Mouse (Mus musculus) heart, adult 2 months (tissue): ENCODE measurements around the gene Gm20425. TPM values are rescaled to one million over a fixed set of nuclear protein-coding genes. Genes with fewer than 3 reads are reported as not detected.
"Not testable (repeated sequence)": the region's sequence is repeated elsewhere in the genome, so short reads cannot be mapped to it uniquely, and the experiment has no call there.

Experiments used
- DNase-seq, 2 experiments: peaks; one replicate each; pipeline ENCODE4 v3.0.0; 2021
- H3K27ac ChIP-seq: fragments of 200-600 bp; 2 replicates; pipeline ENCODE4 v1.8.1; 2022
- H3K27me3 ChIP-seq: fragments of 200-500 bp; 2 replicates; pipeline ENCODE4 v1.6.1; 2012; ENCODE audit warnings: mild to moderate bottlenecking, low read length, inconsistent platforms, mixed read lengths; ENCODE audit not compliant: control insufficient read depth, insufficient read depth
- H3K36me3 ChIP-seq: fragments of 200-500 bp; 2 replicates; pipeline ENCODE4 v1.6.1; 2012; ENCODE audit warnings: low read length, inconsistent platforms; ENCODE audit not compliant: control insufficient read depth, insufficient read depth
- H3K4me1 ChIP-seq: fragments of 200-500 bp; 2 replicates; pipeline ENCODE4 v1.6.1; 2011; ENCODE audit warnings: low read length; ENCODE audit not compliant: control insufficient read depth, insufficient read depth
- H3K4me3 ChIP-seq: fragments of 200-600 bp; 2 replicates; pipeline ENCODE4 v1.8.1; 2022
- H3K79me2 ChIP-seq: fragments of 200-500 bp; replicated peaks from 2 replicates; pipeline ENCODE4 v1.6.1; 2012; ENCODE audit warnings: mild to moderate bottlenecking, inconsistent platforms, low read length, moderate library complexity, mixed read lengths; ENCODE audit not compliant: control insufficient read depth, insufficient read depth
- H3K9ac ChIP-seq: fragments of 200-500 bp; 2 replicates; pipeline ENCODE4 v1.6.1; 2012; ENCODE audit warnings: low read depth, mild to moderate bottlenecking, control low read depth, inconsistent platforms, low read length, mixed read lengths
- CTCF ChIP-seq: fragments of 200-600 bp; IDR thresholded peaks from 2 replicates; pipeline ENCODE4 v1.8.1; 2022; ENCODE audit warnings: antibody characterized with exemption, mild to moderate bottlenecking, moderate library complexity
- EP300 ChIP-seq: fragments of 200-500 bp; IDR thresholded peaks from 2 replicates; pipeline ENCODE4 v1.6.1; 2011; ENCODE audit warnings: low read depth, low read length, control low read depth; ENCODE audit not compliant: insufficient read depth
- POLR2A ChIP-seq: fragments of 200-500 bp; IDR thresholded peaks from 2 replicates; pipeline ENCODE4 v1.6.1; 2011; ENCODE audit warnings: mild to moderate bottlenecking, low read depth, low read length, control low read depth; ENCODE audit not compliant: insufficient read depth
- WGBS: fragments of 180-500 bp; shearing (Covaris S2); methylation state at CpG from one replicate; pipeline ENCODE4 v1.1.7; 2018; 5-methylcytosine and 5-hydroxymethylcytosine counted together
- intact Hi-C: fragments of 180-260 bp; cut with DNase I; formaldehyde crosslinking; loops from one replicate; pipeline ENCODE4 v1.15.1; 2025
- polyA plus RNA-seq: library from polyadenylated mRNA; depleted of rRNA; stranded (reverse); fragments of >200 nt; gene quantifications from 2 replicates; pipeline ENCODE4 v1.2.3, GENCODE M21; 2012
- total RNA-seq, 2 experiments: library from RNA; stranded (reverse); gene quantifications; 2 replicates each; pipeline ENCODE4 v1.2.3; 2021

Gene Gm20425
- total and polyA plus RNA-seq, 3 experiments, result 5.5 to 7.0 TPM; not detected in 1

- TF ChIP-seq CTCF (no peak), POLR2A (no peak), EP300 (no peak)
- WGBS, result 71% methylated on average over 15 of the region's 15 CpGs
- Histone ChIP-seq H3K4me1 (no peaks in the 10 kb centered on the region), H3K79me2 (no peaks in the 10 kb centered on the region), H3K9ac (no peak overlapping the region), H3K27ac (no peak overlapping the region), H3K4me3 (no peak overlapping the region), H3K27me3 (no peaks in the 10 kb centered on the region), H3K36me3 (no peaks in the 10 kb centered on the region)
- DNase-seq, result no peak
- intact Hi-C loops, result no loop called here
Measured at GRCm38 (mm10) chr9:103163806-103164205, 66.3 kb downstream of the Gm20425 start.

DNA sequence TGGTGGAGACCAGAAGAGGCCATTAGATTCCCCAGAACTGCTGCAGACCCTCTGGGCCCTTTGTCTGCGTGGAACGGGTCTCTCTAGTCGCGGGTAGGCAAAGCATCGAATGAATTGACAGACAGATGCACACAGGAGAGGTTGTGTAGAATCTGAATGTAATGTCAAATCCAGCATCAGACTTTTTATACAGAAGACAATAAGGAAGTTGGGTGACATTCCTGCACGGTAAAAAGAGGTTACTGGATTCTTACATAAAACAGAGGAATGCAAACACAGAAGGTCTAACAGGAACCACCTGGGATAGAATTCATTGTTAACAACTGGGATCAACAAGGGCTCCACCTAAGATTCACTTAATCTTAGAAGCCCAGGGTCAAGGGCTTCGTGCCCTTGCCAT is 74.9 kb downstream of the Gm20425 start:
- 77% methylated on average over 7 of the region's 7 CpGs for WGBS

DNA sequence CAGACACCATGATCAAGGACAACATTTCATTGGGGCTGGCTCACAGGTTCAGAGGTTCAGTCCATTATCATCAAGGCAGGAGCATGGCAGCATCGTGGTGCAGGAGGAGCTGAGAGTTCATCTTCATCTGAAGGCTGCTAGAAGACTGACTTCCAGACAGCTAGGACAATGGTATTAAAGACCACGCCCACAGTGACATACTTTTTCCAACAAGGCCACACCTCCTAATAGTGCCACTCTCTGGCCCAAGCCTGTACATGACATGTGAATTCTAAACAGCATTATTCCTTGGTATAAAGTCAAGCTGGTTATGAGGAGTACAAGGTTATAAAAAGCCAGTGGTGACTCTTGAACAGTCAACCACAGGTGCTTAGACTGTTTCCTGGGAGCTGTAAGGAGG is 75.5 kb downstream of the Gm20425 start:
- 71% methylated on average over 2 of the region's 2 CpGs for WGBS
- TF ChIP-seq POLR2A (no peak), EP300 (no peak), CTCF (no peak)
- no peaks in the 10 kb centered on the region for H3K79me2 ChIP-seq
- intact Hi-C loops, result no loop called here
- no peak overlapping the region for H3K4me3 ChIP-seq
- no peaks in the 10 kb centered on the region; the same call in 1 of the 2 replicates for H3K27me3 ChIP-seq
- DNase-seq, result no peak
- H3K27ac ChIP-seq, result no peak overlapping the region
- no peaks in the 10 kb centered on the region for H3K4me1 ChIP-seq
- H3K36me3 ChIP-seq, result no peaks in the 10 kb centered on the region
- H3K9ac ChIP-seq, result no peak overlapping the region

More for the DNA sequence above, 74.9 kb downstream of the Gm20425 start:
- H3K4me1 ChIP-seq, H3K36me3 ChIP-seq, DNase-seq, H3K27ac ChIP-seq, H3K9ac ChIP-seq, intact Hi-C loops, H3K27me3 ChIP-seq, H3K79me2 ChIP-seq, H3K4me3 ChIP-seq: not testable (repeated sequence)

DNA sequence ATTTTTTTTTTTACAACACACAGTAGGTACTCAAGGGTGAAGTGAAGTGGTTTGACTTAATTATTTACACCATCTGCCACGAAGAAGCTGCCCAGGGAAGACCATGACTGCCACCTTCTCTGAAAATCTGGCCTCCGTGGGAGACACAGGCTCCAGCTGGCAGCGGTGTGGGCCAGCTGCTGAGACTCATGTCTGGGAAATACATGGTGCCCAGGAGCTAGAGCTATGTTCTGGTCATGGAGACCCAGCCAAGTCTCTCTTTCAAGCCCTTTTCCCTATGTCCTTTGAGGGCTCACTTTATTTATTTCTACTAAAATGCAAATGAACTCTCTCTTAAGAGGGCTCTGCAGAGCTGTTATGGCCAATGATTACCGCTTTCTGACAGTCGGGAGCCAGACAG is 76.8 kb downstream of the Gm20425 start:
- no peak overlapping the region for H3K9ac ChIP-seq
- H3K36me3 ChIP-seq, result no peaks in the 10 kb centered on the region
- no peaks in the 10 kb centered on the region for H3K4me1 ChIP-seq
- no peaks in the 10 kb centered on the region; the same call in 1 of the 2 replicates for H3K27me3 ChIP-seq
- WGBS, result 77% methylated on average over 5 of the region's 5 CpGs
- intact Hi-C loops, result no loop called here
- no peak for DNase-seq
- H3K4me3 ChIP-seq, result no peak overlapping the region
- TF ChIP-seq POLR2A, result no peak
- no peak for TF ChIP-seq CTCF
- TF ChIP-seq EP300, result no peak
- no peaks in the 10 kb centered on the region for H3K79me2 ChIP-seq
- H3K27ac ChIP-seq, result no peak overlapping the region

DNA sequence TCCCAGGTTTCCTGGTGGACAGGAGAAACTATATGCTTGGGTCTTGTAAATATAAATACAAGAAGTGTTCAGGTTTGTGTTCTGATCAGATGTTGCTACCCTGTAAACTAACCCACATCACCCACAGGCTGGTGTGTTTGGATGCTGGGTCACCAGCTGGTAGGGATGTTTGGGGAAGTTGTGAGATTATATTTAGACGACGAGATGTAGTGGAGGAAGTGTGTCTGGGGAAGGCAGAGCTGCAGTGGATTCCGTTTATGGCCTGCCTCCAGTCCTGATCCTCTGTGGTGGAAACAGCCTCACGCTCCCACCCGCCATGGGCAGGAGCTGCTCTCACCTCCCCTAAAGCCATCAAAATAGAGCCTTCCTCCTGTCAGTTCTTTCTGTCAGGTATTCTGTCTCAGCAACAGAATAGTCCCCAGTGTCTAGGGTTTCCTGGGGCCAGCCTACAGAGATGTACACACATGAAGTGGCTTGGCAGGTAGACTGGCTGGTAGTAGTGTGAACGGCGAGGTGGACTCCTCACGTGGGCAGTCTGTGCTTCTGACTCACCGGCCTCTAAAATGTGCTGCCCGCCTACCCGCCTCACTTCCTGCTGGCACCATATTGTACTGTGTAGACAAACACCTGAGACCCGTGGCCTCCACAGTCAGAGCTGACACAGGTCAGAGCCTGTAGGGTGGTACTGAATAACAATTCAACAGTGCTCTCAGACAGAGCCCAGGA is 80.9 kb downstream of the Gm20425 start:
- H3K27me3 ChIP-seq, result no peaks in the 10 kb centered on the region
- intact Hi-C loops, result no loop called here
- DNase-seq, result no peak
- TF ChIP-seq EP300 (no peak), CTCF (no peak), POLR2A (no peak)
- no peaks in the 10 kb centered on the region for H3K79me2 ChIP-seq
- H3K9ac ChIP-seq, result no peak overlapping the region
- no peaks in the 10 kb centered on the region for H3K36me3 ChIP-seq
- no peak overlapping the region for H3K27ac ChIP-seq
- H3K4me3 ChIP-seq, result no peak overlapping the region
- 71% methylated on average over 12 of the region's 12 CpGs for WGBS
- H3K4me1 ChIP-seq, result no peaks in the 10 kb centered on the region

DNA sequence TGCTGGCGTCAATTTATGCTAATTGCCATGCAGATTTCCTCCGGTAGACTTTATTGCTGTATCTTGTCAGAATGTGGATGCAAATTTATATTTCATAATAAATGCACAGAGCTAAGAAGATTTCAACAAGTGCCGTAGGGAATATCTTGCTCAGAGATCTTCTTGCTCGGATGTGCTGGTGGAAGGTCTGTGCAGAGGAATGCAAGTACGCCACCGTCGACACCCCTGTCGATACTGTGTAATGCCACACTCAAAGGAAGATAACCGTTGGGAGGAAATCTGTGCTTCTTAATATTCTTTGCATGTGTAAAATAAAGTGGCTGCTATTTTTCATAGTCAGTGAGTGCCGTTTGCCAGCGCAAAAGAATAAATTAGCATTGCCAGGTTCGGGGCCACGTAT is 83.0 kb downstream of the Gm20425 start:
- TF ChIP-seq EP300, result no peak
- no peak for TF ChIP-seq POLR2A
- TF ChIP-seq CTCF, result no peak
- intact Hi-C loops, result no loop called here
- H3K79me2 ChIP-seq, result no peaks in the 10 kb centered on the region

More for the DNA sequence above, 83.0 kb downstream of the Gm20425 start:
- Histone ChIP-seq H3K9ac (no peak overlapping the region), H3K4me1 (no peaks in the 10 kb centered on the region), H3K4me3 (no peak overlapping the region), H3K27me3 (no peaks in the 10 kb centered on the region), H3K36me3 (no peaks in the 10 kb centered on the region), H3K27ac (no peak overlapping the region)
- no peak for DNase-seq
- WGBS, result 72% methylated on average over 13 of the region's 13 CpGs
